Mouse (Mus musculus) C2C12 (cell line): Measurements from ENCODE around the gene Rsu1. TPM values are rescaled to one million over a fixed set of nuclear protein-coding genes. Genes with fewer than 3 reads are reported as not detected.

Experiments
- H3K27me3 ChIP-seq: one replicate; pipeline ENCODE4 v1.6.1; 2011; ENCODE audit not compliant: control insufficient read depth, insufficient read depth, insufficient read length
- H3K36me3 ChIP-seq: one replicate; pipeline ENCODE4 v1.6.1; 2011; ENCODE audit not compliant: control insufficient read depth, insufficient read depth
- H3K4me3 ChIP-seq: one replicate; pipeline ENCODE4 v1.5.1; 2011; ENCODE audit warnings: mild to moderate bottlenecking, control low read depth; ENCODE audit not compliant: poor library complexity, insufficient read depth, severe bottlenecking
- H3K79me2 ChIP-seq: one replicate; pipeline ENCODE4 v1.6.1; 2011; ENCODE audit not compliant: control insufficient read depth, insufficient read depth
- H3K79me3 ChIP-seq: one replicate; pipeline ENCODE4 v1.6.1; 2011; ENCODE audit warnings: low read depth, control low read depth
- H3ac ChIP-seq: one replicate; pipeline ENCODE3; 2011; ENCODE audit warnings: low read depth; ENCODE audit not compliant: control insufficient read depth, insufficient read length
- CEBPB ChIP-seq: IDR thresholded peaks from one replicate; pipeline ENCODE4 v1.6.1; 2011; ENCODE audit warnings: low read depth, mild to moderate bottlenecking, control low read depth, moderate library complexity
- CTCF ChIP-seq: IDR thresholded peaks from one replicate; pipeline ENCODE4 v1.5.1; 2011; ENCODE audit not compliant: control insufficient read depth, insufficient read depth, insufficient read length
- MAX ChIP-seq: IDR thresholded peaks from one replicate; pipeline ENCODE4 v1.6.1; 2011; ENCODE audit warnings: mild to moderate bottlenecking, control low read depth
- MYOD1 ChIP-seq: IDR thresholded peaks from one replicate; pipeline ENCODE4 v1.6.1; 2011; ENCODE audit warnings: low read depth; ENCODE audit not compliant: control insufficient read depth, insufficient read length
- USF1 ChIP-seq: IDR thresholded peaks from one replicate; pipeline ENCODE4 v1.6.1; 2011; ENCODE audit warnings: low read depth, mild to moderate bottlenecking, control low read depth, moderate library complexity
- long read RNA-seq, 2 experiments: library from polyadenylated mRNA; unstranded; transcript quantifications; one replicate each; pipeline ENCODE4 v2.0.0; 2019 to 2020
- polyA plus RNA-seq: library from polyadenylated mRNA; unstranded; fragments of >200 nt; fragmentation: generic; extraction: Trizol; gene quantifications from one replicate; pipeline ENCODE4 v1.2.1, GENCODE M21; 2012; ENCODE audit warnings: missing spikeins

The Rsu1 gene
- polyA plus RNA-seq: 104 TPM
- long read RNA-seq, experiment 1, transcript Rsu1-201 (9 exons, 1,546 nt): major isoform, 194 of 219 reads
- long read RNA-seq, experiment 1, partial matches to known transcripts: 5 of 219 reads
- long read RNA-seq, experiment 1, other reads (novel, unspliced or antisense): 17 of 219 reads
- long read RNA-seq, experiment 2, transcript Rsu1-201 (9 exons, 1,546 nt): major isoform, 348 of 383 reads
- long read RNA-seq, experiment 2, transcript Rsu1-202 (8 exons, 1,604 nt): minor isoform, 15 of 383 reads
- long read RNA-seq, experiment 2, partial matches to known transcripts: 2 of 383 reads
- long read RNA-seq, experiment 2, other reads (novel, unspliced or antisense): 14 of 383 reads

DNA sequence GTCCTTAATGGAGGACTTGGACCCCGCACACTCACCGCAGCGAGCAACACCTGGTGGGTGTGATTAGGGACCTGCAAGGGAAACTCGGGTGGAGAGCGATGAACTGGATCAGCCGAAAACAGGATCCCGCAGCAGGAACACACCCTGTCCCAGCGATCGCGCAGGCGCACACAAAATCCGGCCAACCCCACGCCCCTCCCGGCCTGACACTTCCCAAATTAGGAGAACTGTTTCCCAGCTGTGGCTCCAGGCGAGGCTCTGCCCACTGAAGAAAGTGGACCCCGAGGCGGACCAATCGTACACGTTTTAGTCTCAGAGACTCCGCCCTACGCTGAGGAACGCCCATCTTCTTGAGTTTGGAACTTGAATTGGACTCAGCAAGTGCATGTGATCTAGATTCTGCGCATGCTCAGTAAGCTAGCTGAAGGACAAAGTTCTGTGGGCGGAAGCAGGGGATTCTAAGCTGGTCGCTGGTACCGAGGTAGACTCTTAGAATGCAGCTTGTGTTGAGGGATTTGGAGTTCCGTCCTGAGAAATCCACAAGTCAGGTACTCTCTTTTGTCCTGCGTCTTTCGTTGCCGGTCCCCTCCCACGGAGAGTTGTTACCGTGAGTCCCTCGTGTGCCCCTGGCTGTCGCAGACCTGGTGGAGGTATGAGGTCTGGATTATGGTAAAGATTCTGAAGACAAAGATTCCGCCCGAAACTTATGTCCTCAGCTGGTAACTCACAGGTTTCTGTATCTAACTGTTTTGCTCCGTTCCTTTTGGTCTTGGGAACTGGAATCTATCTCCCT lies at the start of gene Rsu1:
Rsu1 (minus strand) TSS at position 251 of the 793 bp plus-strand sequence.
- peaks cover 14% of the 10 kb centered on the region for H3K36me3 ChIP-seq
- TF ChIP-seq USF1: peak; percentile 97
- TF ChIP-seq CEBPB: no peak
- H3K4me3 ChIP-seq: peak within 1 kb of the TSS; percentile 47
- peaks cover 10% of the 10 kb centered on the region for H3K79me3 ChIP-seq
- peaks cover 14% of the 10 kb centered on the region for H3K79me2 ChIP-seq
- peak within 1 kb of the TSS; percentile 83 for H3ac ChIP-seq
- no peaks in the 10 kb centered on the region for H3K27me3 ChIP-seq

DNA sequence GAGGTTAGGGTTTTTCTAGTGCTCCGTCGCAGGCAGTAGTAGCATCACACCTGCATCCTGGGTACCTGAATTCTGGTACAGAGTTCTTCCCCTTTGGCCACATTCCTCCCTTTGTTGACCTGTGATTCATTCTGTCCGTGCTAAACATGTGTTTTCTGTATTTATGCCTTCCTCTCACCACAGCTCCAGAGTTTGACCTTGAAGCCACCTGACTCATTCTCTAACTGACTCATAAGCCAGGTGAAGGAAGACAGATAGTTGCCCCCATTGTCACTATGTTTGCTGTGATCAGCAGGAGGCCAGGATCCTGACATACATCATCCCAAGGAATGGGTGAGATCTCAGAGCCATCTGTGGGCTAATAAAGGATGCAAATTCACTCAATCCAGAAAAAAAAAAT lies 32.2 kb upstream of the Rsu1 start:
- Histone ChIP-seq H3K36me3 (no peaks in the 10 kb centered on the region), H3ac (no peak overlapping the region), H3K79me3 (no peaks in the 10 kb centered on the region), H3K27me3 (no peaks in the 10 kb centered on the region), H3K4me3 (no peak overlapping the region), H3K79me2 (no peaks in the 10 kb centered on the region)
- TF ChIP-seq CEBPB (no peak), MAX (no peak), CTCF (no peak), MYOD1 (peak; percentile 7)

DNA sequence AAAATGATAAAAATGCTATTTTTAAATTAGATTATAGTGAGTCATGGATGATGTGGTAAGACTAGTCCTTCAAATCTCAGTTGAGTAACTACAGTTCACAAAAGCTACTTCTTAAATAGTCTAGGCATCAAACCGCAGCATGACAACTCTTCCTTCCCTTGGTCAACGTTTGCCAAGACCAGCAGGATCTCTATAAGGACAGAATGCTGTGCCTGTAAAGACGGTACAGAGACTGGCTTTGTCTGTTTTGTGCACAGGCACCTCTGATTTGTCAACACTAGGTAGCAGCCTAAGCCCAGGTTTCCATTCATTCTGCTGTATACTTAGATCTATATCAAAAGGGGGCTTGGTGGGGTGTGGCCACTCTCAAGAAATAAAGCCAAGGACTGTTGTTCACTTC lies 27.8 kb upstream of the Rsu1 start:
- Histone ChIP-seq H3K36me3 (no peaks in the 10 kb centered on the region), H3K79me2 (no peaks in the 10 kb centered on the region), H3K4me3 (no peak overlapping the region), H3K27me3 (no peaks in the 10 kb centered on the region), H3ac (no peak overlapping the region), H3K79me3 (no peaks in the 10 kb centered on the region)
- peak; percentile 72 for TF ChIP-seq CEBPB
- no peak for TF ChIP-seq MAX
- TF ChIP-seq CTCF: peak; percentile 0

DNA sequence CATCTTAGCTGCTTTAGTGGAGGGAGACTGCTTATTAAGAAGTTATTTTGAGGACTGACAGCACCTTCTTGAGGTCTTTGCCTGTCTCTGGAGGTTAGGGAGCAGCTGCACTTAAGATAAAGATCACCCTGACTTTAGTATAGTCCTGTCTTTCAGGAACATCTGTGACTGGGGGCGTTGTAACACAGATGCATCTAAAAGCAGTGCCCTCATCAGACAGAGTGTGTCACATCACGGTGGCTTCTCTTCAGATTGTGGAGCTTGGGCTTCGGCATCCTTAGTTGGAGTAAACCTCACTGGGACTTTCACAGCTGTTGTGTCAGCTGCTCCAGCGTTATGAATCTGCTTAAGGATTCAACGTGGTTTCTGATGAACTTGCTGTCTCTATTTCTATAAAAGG lies 26.5 kb upstream of the Rsu1 start:
- H3K4me3 ChIP-seq: no peak overlapping the region
- H3ac ChIP-seq: no peak overlapping the region
- H3K36me3 ChIP-seq: no peaks in the 10 kb centered on the region
- no peaks in the 10 kb centered on the region for H3K27me3 ChIP-seq
- no peaks in the 10 kb centered on the region for H3K79me2 ChIP-seq
- no peaks in the 10 kb centered on the region for H3K79me3 ChIP-seq
- no peak for TF ChIP-seq USF1
- TF ChIP-seq MYOD1: peak; percentile 84

DNA sequence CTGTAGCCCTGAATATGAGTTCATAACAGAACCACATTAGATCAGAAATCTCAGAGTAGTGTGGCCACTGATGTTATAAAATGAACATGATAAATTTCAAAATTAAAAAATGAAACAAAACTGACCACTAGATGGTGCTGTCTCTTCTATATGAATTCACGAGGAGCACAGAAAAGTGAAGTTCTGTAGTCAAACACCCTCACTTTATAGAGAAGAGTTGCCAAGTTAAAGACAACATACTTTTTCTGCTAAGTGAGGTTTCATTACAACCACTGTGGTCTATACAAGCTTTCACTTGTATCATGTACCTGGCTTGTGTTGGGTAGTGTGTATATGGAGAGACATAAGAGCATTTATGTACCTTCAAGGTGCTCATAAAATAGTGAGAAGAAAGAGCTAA lies 19.4 kb upstream of the Rsu1 start:
- TF ChIP-seq USF1: no peak
- peak; percentile 21 for TF ChIP-seq MAX
- TF ChIP-seq CTCF: no peak
- Histone ChIP-seq H3K4me3 (no peak overlapping the region), H3K36me3 (no peaks in the 10 kb centered on the region), H3K27me3 (no peaks in the 10 kb centered on the region), H3ac (no peak overlapping the region), H3K79me3 (no peaks in the 10 kb centered on the region), H3K79me2 (no peaks in the 10 kb centered on the region)

DNA sequence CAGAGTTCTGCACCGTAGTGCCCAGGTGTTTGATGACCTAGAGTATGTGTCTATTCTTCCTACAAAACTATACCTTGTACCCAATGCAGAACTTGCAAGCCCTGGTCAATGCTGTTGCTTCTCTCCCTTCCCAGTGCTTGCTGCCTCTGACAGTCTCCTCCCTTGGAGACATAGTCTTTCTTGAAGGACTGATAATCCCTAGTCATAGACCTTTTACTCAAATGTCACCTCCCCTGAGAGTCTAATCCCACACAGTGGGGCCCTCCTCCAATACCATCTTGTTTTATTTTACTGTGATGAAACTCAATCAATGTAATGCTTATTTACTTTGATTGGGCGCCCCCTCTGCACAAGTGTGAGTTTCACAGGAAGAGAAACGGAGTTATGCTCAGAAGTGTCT lies 18.9 kb upstream of the Rsu1 start:
- TF ChIP-seq MAX: no peak
- TF ChIP-seq CTCF: no peak
- H3K4me3 ChIP-seq: no peak overlapping the region
- H3K27me3 ChIP-seq: no peaks in the 10 kb centered on the region
- no peak overlapping the region for H3ac ChIP-seq
- H3K36me3 ChIP-seq: no peaks in the 10 kb centered on the region
- no peaks in the 10 kb centered on the region for H3K79me2 ChIP-seq
- H3K79me3 ChIP-seq: no peaks in the 10 kb centered on the region
